Comparison of ENCODE assay signal across 8 mouse cellular contexts in the genomic region with DNA sequence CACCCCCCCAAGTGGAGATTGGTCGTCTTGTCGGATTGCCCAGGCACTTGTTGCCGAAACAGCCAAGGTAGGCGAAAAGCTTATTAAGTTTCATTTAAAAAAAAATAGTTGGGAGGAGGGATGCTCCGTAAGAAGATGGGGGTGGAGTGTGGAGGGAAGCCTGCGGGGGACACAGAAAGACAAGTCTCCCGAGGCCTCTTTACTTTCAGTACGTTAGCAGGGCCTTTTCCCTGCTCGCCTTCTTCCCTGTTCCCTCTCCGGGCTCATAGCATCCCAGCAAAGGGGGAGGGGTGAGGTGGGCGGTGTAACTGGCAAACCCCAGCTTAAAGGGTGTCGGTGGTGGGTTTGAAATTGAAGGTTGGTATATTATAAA.
DNase-seq lines count a peak whose midpoint lies in the region; ATAC-seq lines count a peak whose summit lies in the region.

No protein-coding gene starts in this region.

- H3K27me3 ChIP-seq in forebrain, embryonic 13.5 days: no peaks in the 10 kb centered on the region
- no peaks in the 10 kb centered on the region for H3K27me3 ChIP-seq in intestine, embryonic 15.5 days (replicated peaks)

- peak overlapping the region; percentile 99 for H3K27ac ChIP-seq in forebrain, embryonic 13.5 days
- H3K27ac ChIP-seq in intestine, embryonic 15.5 days: peak overlapping the region; percentile 98

- no peaks in the 10 kb centered on the region for H3K36me3 ChIP-seq in forebrain, embryonic 13.5 days (ENCODE audit: poor library complexity, severe bottlenecking)
- H3K36me3 ChIP-seq in intestine, embryonic 15.5 days: no peaks in the 10 kb centered on the region

- H3K4me3 ChIP-seq in forebrain, embryonic 13.5 days: peak overlapping the region; percentile 74
- peak overlapping the region; percentile 62 for H3K4me3 ChIP-seq in intestine, embryonic 15.5 days (replicated peaks)

- DNase-seq in kidney, adult 11 months: peak; percentile 14
- no peak for DNase-seq in kidney, adult 9 months
- peak; percentile 42 for DNase-seq in Muller cell, postnatal 12 days (ENCODE audit: inconsistent ontology term)
- DNase-seq in lung, postnatal 36 days: peak; percentile 32
- DNase-seq in testis, postnatal 10 days (ENCODE audit: low spot score): peak; percentile 68

- H3K4me1 ChIP-seq in forebrain, embryonic 13.5 days: peaks cover 51% of the 10 kb centered on the region
- H3K4me1 ChIP-seq in intestine, embryonic 15.5 days (replicated peaks): peaks cover 28% of the 10 kb centered on the region; the same call in 1 of the 2 replicates

- ATAC-seq in forebrain, embryonic 13.5 days: no peak
- ATAC-seq in intestine, embryonic 15.5 days: no peak
- ATAC-seq in frontal cortex, adult (ENCODE audit: low TSS enrichment): no peak

- H3K4me2 ChIP-seq in forebrain, embryonic 13.5 days: peak overlapping the region; percentile 93
- peak overlapping the region; percentile 87 for H3K4me2 ChIP-seq in intestine, embryonic 15.5 days (replicated peaks)

- no peaks in the 10 kb centered on the region for H3K9me3 ChIP-seq in forebrain, embryonic 13.5 days (replicated peaks)
- no peaks in the 10 kb centered on the region for H3K9me3 ChIP-seq in intestine, embryonic 15.5 days

- H3K9ac ChIP-seq in forebrain, embryonic 13.5 days: peak overlapping the region; percentile 93
- H3K9ac ChIP-seq in intestine, embryonic 15.5 days: peak overlapping the region; percentile 76

- WGBS in forebrain, embryonic 13.5 days: 0% methylated on average over 12 of the region's 12 CpGs
- under 1% methylated on average over 12 of the region's 12 CpGs for WGBS in intestine, embryonic 15.5 days
